Mouse (Mus musculus) hindbrain, embryonic 12.5 days (tissue): Measurements from ENCODE around the gene Ciapin1. TPM values are rescaled to one million over a fixed set of nuclear protein-coding genes. Genes with fewer than 3 reads are reported as not detected.
A peak's percentile ranks its signal among the peaks of the same experiment; 100 is the strongest.
"Not testable (repeated sequence)": the region's sequence is repeated elsewhere in the genome, so short reads cannot be mapped to it uniquely, and the experiment has no call there.

Experiments used
- ATAC-seq: fragments of 200-750 bp; cut with Nextera tagmentation; 2 replicates; pipeline ENCODE4 v1.8.0; 2017; ENCODE audit warnings: moderate TSS enrichment; ENCODE audit not compliant: low FRiP score
- H3K27ac ChIP-seq: fragments of 300-500 bp; sonication (generic); 2 replicates; pipeline ENCODE4 v1.5.1; 2016; ENCODE audit warnings: mild to moderate bottlenecking
- H3K27me3 ChIP-seq: fragments of 300-500 bp; sonication (generic); 2 replicates; pipeline ENCODE4 v1.6.1; 2016; ENCODE audit warnings: mild to moderate bottlenecking
- H3K36me3 ChIP-seq: fragments of 300-500 bp; sonication (generic); 2 replicates; pipeline ENCODE4 v1.6.1; 2016; ENCODE audit warnings: mild to moderate bottlenecking
- H3K4me1 ChIP-seq: fragments of 300-500 bp; sonication (generic); 2 replicates; pipeline ENCODE4 v1.6.1; 2016
- H3K4me2 ChIP-seq: fragments of 300-500 bp; sonication (generic); replicated peaks from 2 replicates; pipeline ENCODE4 v1.6.1; 2016; ENCODE audit warnings: mild to moderate bottlenecking
- H3K4me3 ChIP-seq: fragments of 300-500 bp; sonication (generic); 2 replicates; pipeline ENCODE4 v1.5.1; 2016; ENCODE audit warnings: mild to moderate bottlenecking
- H3K9ac ChIP-seq: fragments of 300-500 bp; sonication (generic); 2 replicates; pipeline ENCODE4 v1.6.1; 2016; ENCODE audit warnings: mild to moderate bottlenecking, moderate library complexity
- H3K9me3 ChIP-seq: fragments of 300-500 bp; sonication (generic); replicated peaks from 2 replicates; pipeline ENCODE4 v1.6.1; 2016; ENCODE audit warnings: mild to moderate bottlenecking
- WGBS: fragments of 180-500 bp; shearing (Covaris S2); methylation state at CpG from one replicate; pipeline ENCODE4 v1.1.7; 2016; 5-methylcytosine and 5-hydroxymethylcytosine counted together
- polyA plus RNA-seq: library from polyadenylated mRNA; unstranded; fragments of >200 nt; fragmentation: Nextera tagmentation; extraction: Ambion mirVana; gene quantifications from 2 replicates; pipeline ENCODE4 v1.2.1, GENCODE M21; 2016

The Ciapin1 gene
- polyA plus RNA-seq, 1 experiment from 2014 or later: 169 TPM

DNA sequence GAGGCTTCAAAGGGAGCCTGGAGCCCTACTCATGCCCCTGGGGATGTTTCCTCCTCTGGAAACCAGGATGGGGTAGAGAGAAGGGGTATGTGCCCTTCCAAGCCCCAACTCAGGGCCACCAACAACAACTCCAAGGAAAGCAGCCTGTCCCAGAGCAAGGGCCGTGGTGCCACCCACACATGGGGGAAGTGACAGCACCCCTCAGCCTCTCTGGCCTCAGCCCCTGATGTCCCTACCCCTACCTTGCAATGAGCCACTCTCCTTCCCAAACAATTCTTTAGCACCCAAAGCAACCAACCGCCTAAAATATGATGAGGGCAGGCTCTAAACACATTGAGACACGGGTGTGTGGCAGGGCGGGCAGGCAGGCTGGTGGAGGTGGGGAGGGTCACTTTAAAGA, 31.8 kb upstream of the Ciapin1 start:
- Histone ChIP-seq H3K36me3 (peaks cover 24% of the 10 kb centered on the region), H3K9ac (peak overlapping the region; percentile 72), H3K9me3 (no peaks in the 10 kb centered on the region), H3K4me2 (peak overlapping the region; percentile 78), H3K4me1 (peaks cover 47% of the 10 kb centered on the region), H3K27ac (no peak overlapping the region), H3K4me3 (peak overlapping the region; percentile 54), H3K27me3 (peaks cover 25% of the 10 kb centered on the region)
- ATAC-seq: no peak
- 10% methylated on average over 4 of the region's 4 CpGs for WGBS

GRCm38 (mm10) chr8:94869146-94869545, 31.0 kb upstream of the Ciapin1 start:
- 54% methylated on average over 7 of the region's 7 CpGs for WGBS
- Histone ChIP-seq H3K4me3 (peak overlapping the region; percentile 54), H3K36me3 (peaks cover 33% of the 10 kb centered on the region), H3K4me2 (peak overlapping the region; percentile 78), H3K9ac (peak overlapping the region; percentile 44), H3K9me3 (no peaks in the 10 kb centered on the region), H3K27ac (no peak overlapping the region; the same call in 1 of the 2 replicates), H3K27me3 (peaks cover 16% of the 10 kb centered on the region), H3K4me1 (peaks cover 40% of the 10 kb centered on the region)
- ATAC-seq: no peak

DNA sequence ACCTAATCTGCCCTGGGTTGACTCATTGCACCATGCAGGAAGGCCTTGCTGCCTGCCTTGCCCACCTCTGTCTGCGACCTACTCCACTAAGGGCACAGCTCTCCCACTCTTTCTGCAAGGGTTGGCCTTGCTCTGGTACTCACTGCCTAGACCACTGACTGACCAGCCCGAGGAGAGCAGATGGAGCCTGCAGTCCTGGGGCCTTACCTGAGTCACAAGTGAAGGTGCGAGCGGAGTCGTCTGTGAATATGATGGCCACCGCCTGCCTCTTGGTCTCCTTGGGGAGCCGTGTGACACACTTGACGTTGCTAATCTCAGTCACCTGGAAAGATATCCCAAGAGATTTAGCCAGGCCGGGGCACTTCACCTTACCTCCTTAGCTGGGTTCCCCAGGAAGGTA, 28.8 kb upstream of the Ciapin1 start:
- Histone ChIP-seq H3K4me3 (no peak overlapping the region), H3K27me3 (peaks cover 13% of the 10 kb centered on the region; the same call in 1 of the 2 replicates), H3K36me3 (peaks cover 51% of the 10 kb centered on the region), H3K27ac (no peak overlapping the region), H3K9me3 (no peaks in the 10 kb centered on the region), H3K4me1 (peaks cover 33% of the 10 kb centered on the region), H3K9ac (no peak overlapping the region), H3K4me2 (no peak overlapping the region)
- no peak for ATAC-seq
- 88% methylated on average over 9 of the region's 9 CpGs for WGBS

DNA sequence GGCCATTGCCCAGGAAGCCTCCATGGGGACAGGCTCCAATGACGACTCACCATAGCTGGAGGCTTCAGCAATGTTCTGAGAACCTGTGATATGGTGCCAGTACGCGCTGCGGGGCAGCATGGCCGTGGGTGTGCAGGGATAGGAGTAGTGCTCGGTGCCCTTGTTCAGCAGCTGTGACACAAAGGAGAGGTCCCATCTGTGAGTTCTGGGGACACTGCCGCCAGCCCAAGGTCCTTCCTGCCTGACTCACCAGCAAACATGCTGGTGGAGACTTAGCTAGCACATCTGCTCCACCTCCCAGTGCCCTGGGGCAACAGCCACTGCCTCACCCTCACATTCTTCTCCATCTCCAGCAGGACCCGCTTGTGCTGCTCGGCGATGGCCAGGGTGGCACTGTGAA, 27.1 kb upstream of the Ciapin1 start:
- no peaks in the 10 kb centered on the region for H3K9me3 ChIP-seq

DNA sequence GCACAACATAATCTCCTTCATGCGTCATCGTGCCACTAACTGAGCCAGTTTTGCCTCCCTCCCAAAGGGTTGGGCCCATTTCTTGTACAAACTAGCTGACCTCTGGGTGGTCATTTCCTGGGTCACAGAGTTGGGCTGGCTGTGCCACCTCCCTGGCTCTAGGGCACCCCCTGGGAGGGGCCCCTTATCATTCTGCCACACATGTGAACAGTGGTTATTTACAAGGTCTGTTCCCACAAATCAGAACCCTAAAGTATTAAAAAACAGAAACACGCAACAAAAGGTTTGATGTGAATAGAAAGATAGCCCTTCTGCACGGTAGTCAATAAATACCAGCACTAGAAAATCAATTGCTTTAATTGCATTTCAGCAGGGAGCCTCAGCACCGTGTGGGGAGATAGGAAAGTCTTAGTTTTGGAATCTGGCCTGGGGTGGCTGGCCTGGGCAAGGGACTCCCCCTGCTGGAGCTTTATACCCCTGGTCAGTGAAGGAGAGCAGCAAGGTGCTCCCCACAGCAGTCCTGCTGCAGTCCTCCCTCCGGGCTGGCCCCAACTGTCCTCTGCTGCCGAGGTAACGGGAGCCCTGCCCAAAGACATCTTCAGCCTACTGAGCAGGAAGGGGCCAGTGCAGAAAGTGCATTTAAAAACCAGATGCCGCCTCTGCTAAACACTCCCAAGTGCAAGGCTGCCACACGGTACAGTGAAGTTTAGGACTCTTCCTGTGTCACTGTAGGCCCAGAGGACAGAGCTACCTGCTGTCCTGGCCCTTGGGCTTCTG, 25.9 kb upstream of the Ciapin1 start:
- H3K36me3 ChIP-seq: peaks cover 70% of the 10 kb centered on the region
- no peak overlapping the region for H3K4me2 ChIP-seq
- H3K27ac ChIP-seq: no peak overlapping the region
- no peaks in the 10 kb centered on the region for H3K9me3 ChIP-seq
- no peak overlapping the region for H3K9ac ChIP-seq
- H3K27me3 ChIP-seq: no peaks in the 10 kb centered on the region
- H3K4me1 ChIP-seq: peaks cover 14% of the 10 kb centered on the region
- 77% methylated on average over 10 of the region's 10 CpGs for WGBS
- no peak for ATAC-seq
- no peak overlapping the region for H3K4me3 ChIP-seq

More for the DNA sequence above, 27.1 kb upstream of the Ciapin1 start:
- H3K4me3 ChIP-seq: no peak overlapping the region
- peaks cover 10% of the 10 kb centered on the region; the same call in 1 of the 2 replicates for H3K27me3 ChIP-seq
- peaks cover 66% of the 10 kb centered on the region for H3K36me3 ChIP-seq
- 0 out of 2 replicates have a peak overlapping the region, but pooled peaks have one; percentile 1 for H3K27ac ChIP-seq
- no peak overlapping the region for H3K4me2 ChIP-seq
- peaks cover 20% of the 10 kb centered on the region for H3K4me1 ChIP-seq
- ATAC-seq: no peak
- WGBS: 80% methylated on average over 10 of the region's 10 CpGs
- H3K9ac ChIP-seq: no peak overlapping the region

DNA sequence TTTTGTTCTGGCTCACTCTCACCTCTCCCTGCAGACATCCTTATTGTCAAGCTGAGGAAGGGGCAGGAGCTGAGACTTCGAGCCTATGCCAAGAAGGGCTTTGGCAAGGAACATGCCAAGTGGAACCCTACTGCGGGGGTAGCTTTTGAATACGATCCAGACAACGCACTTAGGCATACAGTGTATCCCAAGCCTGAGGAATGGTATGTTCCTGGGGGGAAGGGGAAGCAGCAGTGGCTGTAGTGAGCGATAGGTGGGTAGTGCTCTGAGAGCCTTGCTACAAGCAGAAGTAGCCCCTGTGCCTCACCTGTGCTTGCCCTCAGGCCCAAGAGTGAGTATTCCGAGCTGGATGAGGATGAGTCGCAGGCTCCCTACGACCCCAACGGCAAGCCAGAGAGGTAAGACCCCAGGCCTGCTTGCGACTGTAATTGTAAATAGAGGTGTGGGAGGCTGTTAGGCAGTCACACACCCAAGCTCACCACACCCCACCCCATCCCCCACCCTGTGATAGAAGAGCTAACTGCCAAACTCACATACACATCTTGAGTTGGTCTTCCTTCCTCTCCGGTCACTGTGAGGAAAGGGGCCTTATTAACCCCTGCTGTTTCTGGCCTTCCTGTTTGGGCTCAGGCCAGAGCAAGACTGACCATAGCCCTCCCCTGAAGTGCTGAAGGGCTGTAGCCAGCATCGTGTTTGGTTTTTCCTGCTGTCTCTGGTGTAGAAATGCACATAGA, 24.5 kb upstream of the Ciapin1 start:
- ATAC-seq: no peak
- H3K36me3 ChIP-seq: peaks cover 66% of the 10 kb centered on the region
- no peaks in the 10 kb centered on the region for H3K9me3 ChIP-seq
- H3K4me3 ChIP-seq: no peak overlapping the region
- no peak overlapping the region for H3K27ac ChIP-seq
- no peak overlapping the region for H3K9ac ChIP-seq
- WGBS: 89% methylated on average over 12 of the region's 12 CpGs
- H3K4me2 ChIP-seq: no peak overlapping the region
- H3K4me1 ChIP-seq: peaks cover 16% of the 10 kb centered on the region
- H3K27me3 ChIP-seq: no peaks in the 10 kb centered on the region

DNA sequence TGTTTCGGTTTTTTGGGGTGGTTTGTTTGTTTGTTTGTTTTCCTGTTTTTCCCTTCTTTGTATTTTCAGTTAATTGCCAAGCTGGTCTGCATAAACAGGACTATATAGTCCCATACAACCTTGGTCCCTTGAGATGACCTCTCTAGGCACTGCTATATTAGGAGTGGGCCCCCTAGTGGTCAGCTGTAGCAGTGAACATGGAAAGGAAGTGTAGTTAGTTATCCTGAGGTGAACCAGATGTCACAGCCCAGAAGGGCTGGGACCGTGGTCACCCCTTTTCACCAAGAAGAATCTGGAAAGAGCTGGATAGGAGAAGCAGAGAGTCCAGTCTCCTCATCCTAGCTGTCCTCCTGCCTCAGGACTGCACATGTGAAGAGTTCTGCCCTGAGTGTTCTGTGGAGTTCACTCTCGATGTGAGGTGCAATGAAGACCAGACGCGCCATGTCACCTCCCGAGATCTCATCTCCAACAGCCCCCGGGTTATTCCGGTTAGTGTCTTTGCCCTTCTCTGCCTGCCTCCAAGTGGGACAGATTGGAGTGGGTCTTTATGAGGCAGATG, 23.3 kb upstream of the Ciapin1 start:
- 75% methylated on average over 8 of the region's 8 CpGs for WGBS
- no peaks in the 10 kb centered on the region for H3K27me3 ChIP-seq
- no peak overlapping the region for H3K27ac ChIP-seq
- no peak overlapping the region for H3K4me3 ChIP-seq
- no peak overlapping the region for H3K9ac ChIP-seq
- H3K4me1 ChIP-seq: peaks cover 16% of the 10 kb centered on the region
- ATAC-seq: no peak
- H3K4me2 ChIP-seq: no peak overlapping the region
- H3K36me3 ChIP-seq: peaks cover 60% of the 10 kb centered on the region
- H3K9me3 ChIP-seq: no peaks in the 10 kb centered on the region

DNA sequence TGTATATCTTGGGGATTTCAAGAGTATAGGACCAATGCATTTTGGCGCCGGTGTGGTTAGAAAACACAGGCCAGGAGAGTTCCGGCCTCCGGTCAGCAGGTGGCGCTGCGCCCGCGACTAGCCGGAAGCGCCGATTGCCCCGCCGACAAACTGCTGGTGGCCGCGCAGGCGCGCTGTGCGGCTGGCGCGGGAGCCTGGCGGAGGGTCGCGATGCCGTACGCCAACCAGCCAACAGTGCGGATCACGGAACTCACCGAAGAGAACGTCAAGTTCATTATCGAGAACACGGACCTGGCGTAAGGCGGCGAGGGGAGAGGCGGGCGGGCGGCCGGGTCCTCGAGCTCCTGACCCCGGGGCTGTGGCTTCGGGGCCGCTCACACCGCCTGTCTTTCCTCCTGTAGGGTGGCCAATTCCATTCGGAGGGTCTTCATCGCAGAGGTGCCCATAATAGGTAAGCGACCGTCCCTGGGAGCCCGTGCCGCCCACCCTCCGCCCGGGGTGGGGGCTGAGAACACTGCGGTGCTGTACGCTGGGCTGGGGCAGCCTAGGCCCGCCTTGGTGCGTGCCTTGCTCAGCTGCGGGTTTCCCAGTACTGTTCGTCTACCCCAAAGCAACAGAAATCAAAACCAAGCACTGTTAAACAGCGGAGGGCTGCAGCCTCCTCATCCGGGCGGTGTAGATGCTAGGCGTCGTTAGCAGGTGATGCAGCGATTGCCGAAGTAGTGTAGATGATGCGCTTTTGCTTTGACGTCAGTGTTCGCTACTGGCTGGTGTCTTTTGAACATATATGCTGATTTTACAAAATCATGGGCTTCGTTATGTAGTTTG, 19.4 kb upstream of the Ciapin1 start, which contains the start of gene Polr2c:
Gene Polr2c (plus strand): TSS at position 105 of the 828 bp plus-strand sequence.
- ATAC-seq: peak; percentile 82
- peak within 1 kb of the TSS; percentile 77 for H3K27ac ChIP-seq

DNA sequence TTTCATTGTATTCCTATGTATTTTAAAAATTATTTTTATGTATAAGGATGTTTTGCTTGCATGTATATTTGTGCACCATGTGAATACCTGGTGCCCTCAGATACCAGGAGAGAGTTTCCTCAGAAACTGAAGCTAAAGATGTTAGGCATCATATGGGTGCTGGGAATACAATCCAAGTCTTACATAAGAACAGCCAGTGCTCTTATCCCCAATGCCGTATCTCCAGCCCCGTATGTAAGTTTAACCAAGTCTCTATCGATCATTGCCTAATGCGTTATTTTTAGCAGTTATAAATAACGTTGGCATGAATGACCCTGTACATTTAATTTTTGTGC, 18.8 kb upstream of the Ciapin1 start:
- Histone ChIP-seq H3K4me1 (peaks cover 16% of the 10 kb centered on the region), H3K4me3 (peak overlapping the region; percentile 97; the same call in 1 of the 2 replicates), H3K4me2 (peak overlapping the region; percentile 87; the same call in 1 of the 2 replicates), H3K36me3 (peaks cover 38% of the 10 kb centered on the region), H3K27me3 (no peaks in the 10 kb centered on the region), H3K27ac (no peak overlapping the region), H3K9ac (no peak overlapping the region), H3K9me3 (no peaks in the 10 kb centered on the region)
- ATAC-seq: peak; percentile 24; the same call in 1 of the 2 replicates
- 33% methylated on average over 5 of the region's 5 CpGs for WGBS

More for the DNA sequence above, 19.4 kb upstream of the Ciapin1 start, which contains the start of gene Polr2c:
- peak within 1 kb of the TSS; percentile 97 for H3K4me3 ChIP-seq
- H3K27me3 ChIP-seq: no peaks in the 10 kb centered on the region
- WGBS: under 1% methylated on average over 68 of the region's 68 CpGs
- no peaks in the 10 kb centered on the region for H3K9me3 ChIP-seq
- H3K4me2 ChIP-seq: peak within 1 kb of the TSS; percentile 87
- peaks cover 42% of the 10 kb centered on the region for H3K36me3 ChIP-seq
- peaks cover 16% of the 10 kb centered on the region for H3K4me1 ChIP-seq
- peak within 1 kb of the TSS; percentile 97 for H3K9ac ChIP-seq

GRCm38 (mm10) chr8:94854761-94855160, 16.6 kb upstream of the Ciapin1 start:
- H3K9ac ChIP-seq, H3K9me3 ChIP-seq, H3K27ac ChIP-seq, ATAC-seq, H3K4me2 ChIP-seq, H3K4me3 ChIP-seq, H3K27me3 ChIP-seq: not testable (repeated sequence)
- peaks cover 40% of the 10 kb centered on the region for H3K36me3 ChIP-seq
- 86% methylated on average over 11 of the region's 11 CpGs for WGBS
- peaks cover 16% of the 10 kb centered on the region for H3K4me1 ChIP-seq

GRCm38 (mm10) chr8:94850049-94850448, 11.9 kb upstream of the Ciapin1 start:
- no peaks in the 10 kb centered on the region for H3K4me1 ChIP-seq
- H3K27ac ChIP-seq: no peak overlapping the region
- H3K9me3 ChIP-seq: no peaks in the 10 kb centered on the region
- no peak overlapping the region for H3K4me3 ChIP-seq
- no peak overlapping the region for H3K9ac ChIP-seq
- H3K36me3 ChIP-seq: peaks cover 74% of the 10 kb centered on the region
- no peak for ATAC-seq
- H3K27me3 ChIP-seq: no peaks in the 10 kb centered on the region
- H3K4me2 ChIP-seq: no peak overlapping the region
- 93% methylated on average over 5 of the region's 5 CpGs for WGBS
